Comparison of ENCODE assay signal across 10 mouse cellular contexts in the genomic region with DNA sequence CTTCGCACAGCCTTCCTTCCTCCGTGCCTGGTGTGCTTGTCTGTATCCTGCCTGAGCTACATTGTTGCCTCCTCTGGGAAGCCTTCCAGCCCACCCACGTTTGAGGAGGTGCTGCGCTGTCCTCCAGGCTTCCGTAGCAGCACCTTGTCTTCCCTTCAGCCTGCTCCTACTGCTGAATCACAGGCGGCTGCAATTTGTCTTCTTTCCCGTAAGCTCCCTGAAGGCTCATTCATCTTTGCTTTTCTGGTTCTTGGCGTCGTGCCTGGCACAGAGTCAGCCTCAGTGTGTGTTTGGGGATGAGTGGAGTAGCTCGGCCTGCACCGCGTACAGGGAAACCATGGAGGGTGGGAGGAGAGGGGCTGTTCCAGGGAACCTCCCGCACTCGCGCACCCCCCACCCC. TPM values are rescaled to one million over a fixed set of nuclear protein-coding genes. Genes with fewer than 3 reads are reported as not detected.
A peak's percentile ranks its signal among the peaks of the same experiment; 100 is the strongest.
DNase-seq lines count a peak whose midpoint lies in the region; ATAC-seq and TF ChIP-seq lines count a peak whose summit lies in the region.
"Had no signal": no experiment of that assay in that cellular context is flagged by ENCODE, and none has a peak within 500 bp of the region (broad histone marks: within the 10 kb centered on the region; RNA-seq: fewer than 3 reads in every experiment).

No protein-coding gene starts in this region.

- no peaks in the 10 kb centered on the region for H3K36me3 ChIP-seq in intestine, embryonic 14.5 days (ENCODE audit: control insufficient read depth, insufficient read depth, low read length)
- no peaks in the 10 kb centered on the region for H3K36me3 ChIP-seq in intestine, embryonic 16.5 days (ENCODE audit: control insufficient read depth, insufficient read depth, low read length)

- peaks cover 21% of the 10 kb centered on the region for H3K4me1 ChIP-seq in intestine, embryonic 14.5 days (replicated peaks; ENCODE audit: control insufficient read depth, insufficient read depth, low read length)
- peaks cover 21% of the 10 kb centered on the region for H3K4me1 ChIP-seq in intestine, embryonic 16.5 days (ENCODE audit: control insufficient read depth, insufficient read depth, low read length)

- WGBS in intestine, embryonic 14.5 days, result 7% methylated on average over 15 of the region's 15 CpGs
- 12% methylated on average over 15 of the region's 15 CpGs for WGBS in intestine, embryonic 16.5 days

- no peak for DNase-seq in intestine, embryonic 14.5 days (ENCODE audit: low spot score)
- peak; percentile 60 for DNase-seq in MN1 (ENCODE audit: low spot score)
- peak; percentile 95 for DNase-seq in brain, adult 2 months (ENCODE audit: low read depth, low spot score)
- DNase-seq in left cerebral cortex, adult 2 months (ENCODE audit: extremely low spot score in 1 of 2, low spot score in 2 of 2), result peak; percentile 76 to 83
- DNase-seq in spleen, postnatal 10 days (ENCODE audit: low spot score in 2 of 2), result no peak
- no peak for DNase-seq in thymus, postnatal 10 days (ENCODE audit: low spot score in 2 of 2)

- H3K27me3 ChIP-seq in intestine, embryonic 14.5 days (replicated peaks; ENCODE audit: control insufficient read depth, insufficient read depth, low read length), result peaks cover 12% of the 10 kb centered on the region
- H3K27me3 ChIP-seq in intestine, embryonic 16.5 days (replicated peaks; ENCODE audit: control insufficient read depth, insufficient read depth, low read length), result peaks cover 3% of the 10 kb centered on the region; the same call in 1 of the 2 replicates

- H3K27ac ChIP-seq in intestine, embryonic 14.5 days (ENCODE audit: low read depth), result no peak overlapping the region
- no peak overlapping the region for H3K27ac ChIP-seq in intestine, embryonic 16.5 days (ENCODE audit: low read length)
- H3K27ac ChIP-seq in left cerebral cortex, adult 2 months, result no peak overlapping the region; the same call in 1 of the 2 replicates

- no peaks in the 10 kb centered on the region for H3K9me3 ChIP-seq in intestine, embryonic 14.5 days (ENCODE audit: control insufficient read depth, low read length)
- no peaks in the 10 kb centered on the region for H3K9me3 ChIP-seq in intestine, embryonic 16.5 days (ENCODE audit: control insufficient read depth, low read length)

- no peak overlapping the region for H3K4me3 ChIP-seq in intestine, embryonic 14.5 days (ENCODE audit: low read depth, low read length)
- H3K4me3 ChIP-seq in intestine, embryonic 16.5 days (ENCODE audit: low read length), result no peak overlapping the region
- H3K4me3 ChIP-seq in left cerebral cortex, adult 2 months, result 0 out of 2 replicates have a peak overlapping the region, but pooled peaks have one; percentile 2

- intact Hi-C loops in left cerebral cortex, adult 2 months (cut with DNase I), result no loop called here

- 0 out of 2 replicates have a peak overlapping the region, but pooled peaks have one; percentile 3 for H3K4me2 ChIP-seq in intestine, embryonic 14.5 days (ENCODE audit: low read length)
- H3K4me2 ChIP-seq in intestine, embryonic 16.5 days (ENCODE audit: low read depth, low read length), result no peak overlapping the region

- 0 out of 2 replicates have a peak, but pooled peaks have one; percentile 24 for ATAC-seq in intestine, embryonic 14.5 days (replicated peaks; ENCODE audit: low FRiP score, low TSS enrichment, low read depth)
- no peak for ATAC-seq in intestine, embryonic 16.5 days
- no peak for ATAC-seq in erythroblast, adult 5-6 weeks (replicated peaks; ENCODE audit: low FRiP score, poor library complexity, severe bottlenecking)

- no peak for TF ChIP-seq CTCF in left cerebral cortex, adult 2 months (IDR thresholded peaks at IDR 0.05)

- H3K9ac ChIP-seq in intestine, embryonic 14.5 days (ENCODE audit: low read length), result no peak overlapping the region
- no peak overlapping the region for H3K9ac ChIP-seq in intestine, embryonic 16.5 days (ENCODE audit: low read depth, low read length)

RNA-seq across cellular contexts. Expression of gene Zdhhc22, which starts 12.4 kb away (rescaled TPM):
- polyA plus RNA-seq in intestine, embryonic 14.5 days (2014; fragmentation: Nextera tagmentation; extraction: Ambion mirVana), result 0.15 and 0.56 TPM in 2 replicates
- 0.23 and 0.28 TPM in 2 replicates for polyA plus RNA-seq in intestine, embryonic 16.5 days (2015; fragmentation: Nextera tagmentation; extraction: Ambion mirVana)
- total RNA-seq in left cerebral cortex, adult 2 months (2021), result 10 to 100 TPM; 59.1 to 61.3 TPM
- not detected in 2 replicates for total RNA-seq in erythroblast, adult 5-6 weeks (2015; ENCODE audit: low replicate concordance)
- total RNA-seq in erythroblast, adult 5-6 weeks (2017; ENCODE audit: low replicate concordance), result 0.43 TPM in 1 of 2 replicates, not detected in the other
- total RNA-seq: heart, adult 18-20 months had no signal
- polyA plus RNA-seq: liver, embryonic 16.5 days had no signal

RNA-seq across cellular contexts. Expression of gene Cipc, which starts 31.0 kb away (rescaled TPM):
- 16.3 and 16.9 TPM in 2 replicates for polyA plus RNA-seq in intestine, embryonic 14.5 days (2014; fragmentation: Nextera tagmentation; extraction: Ambion mirVana)
- polyA plus RNA-seq in intestine, embryonic 16.5 days (2015; fragmentation: Nextera tagmentation; extraction: Ambion mirVana), result 7.9 and 9.5 TPM in 2 replicates
- 10 to 100 TPM; 79.8 to 91.6 TPM for total RNA-seq in left cerebral cortex, adult 2 months (2021)
- total RNA-seq in erythroblast, adult 5-6 weeks (2015; ENCODE audit: low replicate concordance), result 4.8 and 7.1 TPM in 2 replicates
- total RNA-seq in erythroblast, adult 5-6 weeks (2017; ENCODE audit: low replicate concordance), result 5.6 and 8.2 TPM in 2 replicates

RNA-seq across cellular contexts. Expression of gene Tmem63c, which starts 43.3 kb away (rescaled TPM):
- 0.62 and 1.0 TPM in 2 replicates for polyA plus RNA-seq in intestine, embryonic 14.5 days (2014; fragmentation: Nextera tagmentation; extraction: Ambion mirVana)
- 0.60 and 0.92 TPM in 2 replicates for polyA plus RNA-seq in intestine, embryonic 16.5 days (2015; fragmentation: Nextera tagmentation; extraction: Ambion mirVana)
- total RNA-seq in left cerebral cortex, adult 2 months (2021), result 10 to 100 TPM; 41.7 to 43.8 TPM
- not detected in 2 replicates for total RNA-seq in erythroblast, adult 5-6 weeks (2015; ENCODE audit: low replicate concordance)
- not detected in 2 replicates for total RNA-seq in erythroblast, adult 5-6 weeks (2017; ENCODE audit: low replicate concordance)
- polyA plus RNA-seq: liver, embryonic 16.5 days had no signal

Comparison
In these comparisons a context has a peak if more than half of its experiments do, and no peak if none do; other contexts are left out.
1. DNase-seq: peak in MN1 (single experiment), brain, adult 2 months (single experiment) and left cerebral cortex, adult 2 months (2 of 2); none in intestine, embryonic 14.5 days (single experiment), spleen, postnatal 10 days (0 of 2) and thymus, postnatal 10 days (0 of 2).
2. RNA of gene Zdhhc22, which starts 12.4 kb away (total RNA-seq): 59.1 to 61.3 TPM in left cerebral cortex, adult 2 months; 0.43 TPM in erythroblast, adult 5-6 weeks; every median in the first group is over 10 times any median in the second.
3. RNA of gene Cipc, which starts 31.0 kb away (total RNA-seq): 79.8 to 91.6 TPM in left cerebral cortex, adult 2 months; 4.8 to 8.2 TPM in erythroblast, adult 5-6 weeks; every median in the first group is over 4 times any median in the second.
4. RNA of gene Tmem63c, which starts 43.3 kb away (total RNA-seq): 41.7 to 43.8 TPM in left cerebral cortex, adult 2 months; not detected in erythroblast, adult 5-6 weeks; every median in the first group is over 10 times any median in the second.